In the genomic region with DNA sequence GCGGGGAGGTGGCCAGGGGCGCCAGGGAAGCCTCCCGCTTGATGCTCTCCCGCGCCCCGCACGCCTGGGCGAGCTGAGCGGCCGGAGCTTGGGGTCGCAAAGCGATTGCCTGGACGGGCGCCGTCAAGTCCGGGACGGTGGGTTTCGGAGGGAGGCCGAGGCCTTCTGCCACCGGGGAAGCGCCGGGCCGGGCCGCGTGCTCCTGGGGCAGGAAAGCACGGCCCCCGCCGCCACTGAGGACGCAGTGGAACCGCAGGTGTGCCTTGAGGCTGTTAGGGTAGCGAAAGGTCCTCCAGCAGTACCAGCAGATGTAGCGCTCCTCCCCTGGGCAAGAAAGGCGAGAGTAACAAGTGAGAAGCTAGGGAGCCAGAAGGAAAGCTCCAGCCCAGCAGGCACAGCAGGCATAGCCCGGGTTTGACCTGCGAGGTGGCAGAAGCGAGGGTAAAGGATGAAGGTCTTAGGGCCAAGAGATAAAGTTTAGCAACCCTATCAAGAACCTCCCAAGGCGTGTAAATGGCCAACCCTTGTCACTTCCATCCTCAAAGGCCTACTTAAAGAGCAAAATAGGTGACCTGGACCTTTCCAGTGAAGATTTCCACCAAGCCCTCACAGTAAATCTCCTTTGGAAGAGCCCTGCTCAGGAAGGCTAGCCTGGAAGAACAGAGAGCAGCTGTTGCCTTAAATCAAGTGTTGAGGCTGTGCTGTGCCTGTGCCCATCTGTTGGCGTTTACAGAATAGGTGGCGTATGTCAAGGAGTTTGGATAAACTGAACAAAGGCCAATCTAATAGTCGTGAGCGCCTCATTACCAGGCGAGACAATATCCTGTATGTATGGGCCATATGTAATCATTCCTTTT, we compare ENCODE assay signal across 11 mouse cellular contexts. TPM values are rescaled to one million over a fixed set of nuclear protein-coding genes. Genes with fewer than 3 reads are reported as not detected.
DNase-seq lines count a peak whose midpoint lies in the region; ATAC-seq and TF ChIP-seq lines count a peak whose summit lies in the region.
"Had no signal": no experiment of that assay in that cellular context is flagged by ENCODE, and none has a peak within 500 bp of the region (broad histone marks: within the 10 kb centered on the region; RNA-seq: fewer than 3 reads in every experiment).

No protein-coding gene starts in this region.

- H3K9me3 ChIP-seq in kidney, embryonic 15.5 days (replicated peaks) = no peaks in the 10 kb centered on the region
- no peaks in the 10 kb centered on the region for H3K9me3 ChIP-seq in forebrain, embryonic 10.5 days
- no peaks in the 10 kb centered on the region for H3K9me3 ChIP-seq in limb, embryonic 12.5 days
- no peaks in the 10 kb centered on the region for H3K9me3 ChIP-seq in neural tube, embryonic 15.5 days (replicated peaks)

- no peak for TF ChIP-seq POLR2A in kidney, adult 2 months (IDR thresholded peaks at IDR 0.05; ENCODE audit: low read depth, low read length)

- no peak overlapping the region for H3K9ac ChIP-seq in kidney, embryonic 15.5 days
- H3K9ac ChIP-seq in limb, embryonic 12.5 days (replicated peaks) = 0 out of 2 replicates have a peak overlapping the region, but pooled peaks have one; percentile 12
- H3K9ac ChIP-seq in neural tube, embryonic 15.5 days (replicated peaks) = 0 out of 2 replicates have a peak overlapping the region, but pooled peaks have one; percentile 10

- peaks cover 17% of the 10 kb centered on the region for H3K4me1 ChIP-seq in kidney, embryonic 15.5 days
- H3K4me1 ChIP-seq in kidney, adult 2 months (ENCODE audit: control insufficient read depth, insufficient read depth, low read length) = no peaks in the 10 kb centered on the region
- peaks cover 31% of the 10 kb centered on the region for H3K4me1 ChIP-seq in forebrain, embryonic 10.5 days
- peaks cover 17% of the 10 kb centered on the region for H3K4me1 ChIP-seq in limb, embryonic 12.5 days (replicated peaks)
- H3K4me1 ChIP-seq in neural tube, embryonic 15.5 days = peaks cover 22% of the 10 kb centered on the region

- H3K27me3 ChIP-seq in kidney, embryonic 15.5 days = peaks cover 100% of the 10 kb centered on the region
- peaks cover 9% of the 10 kb centered on the region for H3K27me3 ChIP-seq in kidney, adult 2 months (replicated peaks; ENCODE audit: control insufficient read depth, insufficient read depth, low read length)
- peaks cover 100% of the 10 kb centered on the region for H3K27me3 ChIP-seq in forebrain, embryonic 10.5 days (ENCODE audit: poor library complexity, severe bottlenecking)
- H3K27me3 ChIP-seq in limb, embryonic 12.5 days = peaks cover 92% of the 10 kb centered on the region
- H3K27me3 ChIP-seq in neural tube, embryonic 15.5 days (replicated peaks) = peaks cover 94% of the 10 kb centered on the region
- H3K27me3 ChIP-seq: CH12.LX had no signal

- DNase-seq in kidney, adult 2 months = no peak
- no peak for DNase-seq in forebrain, embryonic 10.5 days (ENCODE audit: extremely low spot score, low spot score)
- no peak for DNase-seq in spleen, postnatal 14 days (ENCODE audit: low spot score in 2 of 2)
- no peak for DNase-seq in adrenal gland, adult 2 months
- DNase-seq: kidney, adult 9 months had no signal

- no peaks in the 10 kb centered on the region for H3K36me3 ChIP-seq in kidney, embryonic 15.5 days
- no peaks in the 10 kb centered on the region for H3K36me3 ChIP-seq in kidney, adult 2 months (ENCODE audit: control insufficient read depth, insufficient read depth, low read length)
- no peaks in the 10 kb centered on the region for H3K36me3 ChIP-seq in forebrain, embryonic 10.5 days (replicated peaks)
- no peaks in the 10 kb centered on the region for H3K36me3 ChIP-seq in limb, embryonic 12.5 days
- H3K36me3 ChIP-seq in neural tube, embryonic 15.5 days = no peaks in the 10 kb centered on the region

- H3K27ac ChIP-seq in kidney, embryonic 15.5 days = no peak overlapping the region
- no peak overlapping the region for H3K27ac ChIP-seq in kidney, adult 2 months (ENCODE audit: insufficient read depth, low read depth, low read length)
- peak overlapping the region; percentile 68 for H3K27ac ChIP-seq in forebrain, embryonic 10.5 days
- no peak overlapping the region for H3K27ac ChIP-seq in limb, embryonic 12.5 days
- H3K27ac ChIP-seq in neural tube, embryonic 15.5 days (replicated peaks) = no peak overlapping the region

- 2% methylated on average over 42 of the region's 42 CpGs for WGBS in kidney, embryonic 15.5 days
- WGBS in kidney, adult 2 months = 5% methylated on average over 42 of the region's 42 CpGs
- 1% methylated on average over 42 of the region's 42 CpGs for WGBS in forebrain, embryonic 10.5 days
- WGBS in limb, embryonic 12.5 days = 2% methylated on average over 42 of the region's 42 CpGs
- 3% methylated on average over 42 of the region's 42 CpGs for WGBS in neural tube, embryonic 15.5 days

- no peak for TF ChIP-seq CTCF in kidney, adult 2 months (conservative IDR thresholded peaks at IDR 0.05; ENCODE audit: insufficient read depth, insufficient read length, low read depth, low read length)

- peak; percentile 1; the same call in 1 of the 2 replicates for ATAC-seq in kidney, embryonic 15.5 days (replicated peaks; ENCODE audit: low FRiP score)
- ATAC-seq in limb, embryonic 12.5 days (ENCODE audit: insufficient number of reproducible peaks, insufficient read depth, low FRiP score, low TSS enrichment, low read depth) = no peak
- ATAC-seq in neural tube, embryonic 15.5 days (ENCODE audit: low FRiP score) = no peak
- no peak for ATAC-seq in activated CD4-positive, CD25-positive, alpha-beta regulatory T cell, adult 4 months

- H3K4me2 ChIP-seq in kidney, embryonic 15.5 days = peak overlapping the region; percentile 74
- peak overlapping the region; percentile 60 for H3K4me2 ChIP-seq in limb, embryonic 12.5 days
- H3K4me2 ChIP-seq in neural tube, embryonic 15.5 days = peak overlapping the region; percentile 65

- peak overlapping the region; percentile 48 for H3K4me3 ChIP-seq in kidney, embryonic 15.5 days (replicated peaks)
- no peak overlapping the region for H3K4me3 ChIP-seq in kidney, adult 2 months (ENCODE audit: insufficient read depth, low read depth, low read length)
- peak overlapping the region; percentile 54 for H3K4me3 ChIP-seq in forebrain, embryonic 10.5 days
- peak overlapping the region; percentile 44 for H3K4me3 ChIP-seq in limb, embryonic 12.5 days (replicated peaks)
- H3K4me3 ChIP-seq in neural tube, embryonic 15.5 days (replicated peaks) = peak overlapping the region; percentile 44

RNA-seq across cellular contexts. Expression of gene Prdm13, which starts 5.9 kb away (rescaled TPM):
- polyA plus RNA-seq in kidney, embryonic 15.5 days (2015; fragmentation: Nextera tagmentation; extraction: Ambion mirVana) = not detected in 2 replicates
- polyA plus RNA-seq in kidney, adult 2 months (2012; rRNA removed) = not detected in 2 replicates
- 0.04 and 0.10 TPM in 2 replicates for polyA plus RNA-seq in forebrain, embryonic 10.5 days (2016; fragmentation: Nextera tagmentation; extraction: Ambion mirVana)
- polyA plus RNA-seq in limb, embryonic 12.5 days (2016; fragmentation: Nextera tagmentation; extraction: Ambion mirVana) = not detected in 2 replicates
- polyA plus RNA-seq in neural tube, embryonic 15.5 days (2015; fragmentation: Nextera tagmentation; extraction: Ambion mirVana) = 0.18 and 0.24 TPM in 2 replicates
- polyA plus RNA-seq in activated CD4-positive, CD25-positive, alpha-beta regulatory T cell, adult 4 months (2017; shearing (Covaris generic)) = not detected
- total RNA-seq in adrenal gland, adult 2 months (2021) = not detected
- 0.03 TPM in 1 of 2 replicates, not detected in the other for polyA plus RNA-seq in adrenal gland, adult 2 months (2012; rRNA removed)
- total RNA-seq: CH12.LX had no signal
- polyA plus RNA-seq: urinary bladder, adult 2 months had no signal

RNA-seq across cellular contexts. Expression of gene Ccnc, which starts 47.6 kb away (rescaled TPM):
- polyA plus RNA-seq in kidney, embryonic 15.5 days (2015; fragmentation: Nextera tagmentation; extraction: Ambion mirVana) = 41.1 and 47.5 TPM in 2 replicates
- 6.3 and 8.3 TPM in 2 replicates for polyA plus RNA-seq in kidney, adult 2 months (2012; rRNA removed)
- polyA plus RNA-seq in forebrain, embryonic 10.5 days (2016; fragmentation: Nextera tagmentation; extraction: Ambion mirVana) = 55.7 and 58.9 TPM in 2 replicates
- polyA plus RNA-seq in limb, embryonic 12.5 days (2016; fragmentation: Nextera tagmentation; extraction: Ambion mirVana) = 43.5 and 45.8 TPM in 2 replicates
- 65.6 and 67.1 TPM in 2 replicates for polyA plus RNA-seq in neural tube, embryonic 15.5 days (2015; fragmentation: Nextera tagmentation; extraction: Ambion mirVana)
- 10 to 100 TPM; 40.3 to 44.3 TPM for polyA plus RNA-seq in activated CD4-positive, CD25-positive, alpha-beta regulatory T cell, adult 4 months (2017; shearing (Covaris generic))
- 10 to 100 TPM; 18.5 to 26.9 TPM for total RNA-seq in adrenal gland, adult 2 months (2021)
- polyA plus RNA-seq in adrenal gland, adult 2 months (2012; rRNA removed) = 2.4 and 2.7 TPM in 2 replicates
